Mouse (Mus musculus): ENCODE results near the gene Dhdds. TPM values are rescaled to one million over a fixed set of nuclear protein-coding genes. Genes with fewer than 3 reads are reported as not detected.
"Not testable (repeated sequence)": the region's sequence is repeated elsewhere in the genome, so short reads cannot be mapped to it uniquely, and the experiment has no call there.

Gene Dhdds
- total RNA-seq, 2 experiments from 2014 or later, result 60.5 to 66.1 TPM

DNA sequence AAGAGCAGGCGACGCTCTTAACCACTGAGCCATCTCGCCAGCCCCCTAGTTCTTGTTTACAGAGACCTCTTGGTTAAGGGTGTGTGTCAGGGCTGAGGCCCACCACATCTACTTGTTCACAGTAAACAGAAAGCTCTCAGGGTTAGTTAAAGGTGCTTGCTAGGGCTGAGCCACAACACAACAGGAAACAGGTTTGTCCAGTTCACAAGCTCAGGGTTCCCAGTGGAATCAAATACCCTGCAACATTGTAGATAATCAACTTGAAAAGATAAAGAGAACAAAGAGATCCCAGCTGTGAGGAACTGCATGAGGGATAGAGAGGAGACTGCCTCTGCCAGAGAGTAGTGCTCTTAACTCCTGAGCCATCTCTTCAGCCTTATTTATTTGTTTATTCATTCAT lies 6.1 kb upstream of the Dhdds start:
- no peak for DNase-seq (ENCODE audit: low spot score in 2 of 2)
- intact Hi-C loops (cut with DNase I), result no loop called here

DNA sequence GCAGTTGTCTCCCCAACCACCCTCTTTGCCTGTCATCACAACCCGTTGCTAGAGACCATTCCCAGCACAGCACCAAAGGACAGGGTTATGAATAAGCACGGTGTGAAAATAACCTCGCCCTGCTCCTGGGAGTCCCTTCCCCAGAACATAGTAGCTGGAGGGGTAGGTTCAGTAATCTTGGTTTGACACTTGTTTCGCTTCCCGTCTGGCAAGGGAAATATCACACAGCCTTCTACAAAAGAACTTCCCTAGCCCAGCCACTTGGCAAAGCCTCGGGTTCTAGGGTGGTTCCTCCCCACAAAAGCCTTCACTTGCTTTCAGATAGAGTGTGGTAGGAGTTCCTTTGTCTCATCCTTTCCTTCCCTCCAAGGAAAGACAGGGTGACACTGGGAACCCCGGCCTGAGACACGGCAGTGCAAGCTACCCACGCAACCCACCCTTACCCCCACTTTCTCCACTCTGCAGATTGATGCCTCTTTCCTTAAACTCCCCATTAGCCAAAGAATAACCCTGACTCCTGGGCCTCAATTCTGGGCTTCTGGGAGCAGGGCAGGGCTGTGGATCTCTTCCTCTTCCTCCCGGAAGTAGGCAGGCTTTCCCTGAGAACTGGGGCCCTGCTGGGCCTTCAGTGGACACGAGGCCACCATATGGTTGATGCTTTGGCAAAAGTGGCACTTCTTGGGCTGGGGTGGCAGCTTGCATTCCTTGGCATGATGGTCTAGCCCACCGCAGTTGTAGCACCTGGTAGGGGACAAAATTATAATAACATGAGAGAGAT lies 5.1 kb upstream of the Dhdds start:
- intact Hi-C loops (cut with DNase I), result no loop called here
- DNase-seq (ENCODE audit: low spot score in 2 of 2), result peak in 1 of 2 experiments; percentile 3

- DNase-seq (ENCODE audit: low spot score in 2 of 2), result no peak
- intact Hi-C loops (cut with DNase I), result no loop called here
These were observed 2.2 kb upstream of the Dhdds start for GRCm38 (mm10) chr4:134002903-134003302.

DNA sequence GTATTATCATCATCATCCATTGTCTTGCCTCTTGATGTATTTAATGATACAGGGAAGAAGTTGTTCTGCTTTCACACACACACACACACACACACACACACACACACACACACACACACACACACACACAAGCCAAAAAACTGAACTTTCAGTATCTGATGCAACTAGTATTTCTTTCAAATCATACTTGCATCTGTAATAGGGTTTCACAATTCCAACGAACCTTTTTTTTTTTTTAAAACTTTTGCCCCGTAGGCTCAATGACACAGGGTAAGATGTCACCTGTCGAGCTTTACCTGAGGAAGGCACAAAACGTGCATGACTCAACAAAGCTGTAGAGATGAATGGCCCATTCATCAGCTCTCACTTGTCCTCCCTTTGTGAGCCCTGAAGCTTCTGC lies 1.5 kb upstream of the Dhdds start:
- no peak for DNase-seq (ENCODE audit: low spot score in 2 of 2)
- intact Hi-C loops (cut with DNase I), result no loop called here

DNA sequence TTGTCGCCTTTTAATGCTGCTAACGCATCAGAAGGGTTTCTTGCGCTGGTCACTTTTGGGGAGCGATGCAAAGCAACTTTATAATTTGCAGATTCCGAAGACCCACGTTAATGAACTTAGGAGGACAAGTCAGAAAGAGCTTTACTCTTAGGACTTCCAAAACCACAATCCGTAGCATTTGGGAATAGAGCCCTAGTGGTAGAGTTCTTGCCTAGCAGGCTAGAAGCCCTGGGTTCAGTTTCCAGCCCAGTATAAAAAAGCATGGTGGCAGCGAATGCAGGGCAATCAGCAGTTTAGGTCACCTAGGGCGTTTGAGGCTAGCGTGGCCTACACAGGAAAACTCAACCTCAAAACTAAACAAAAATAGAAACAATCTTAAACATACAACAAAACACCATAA lies 992 bp upstream of the Dhdds start:
- DNase-seq (ENCODE audit: low spot score in 2 of 2), result no peak
- intact Hi-C loops (cut with DNase I), result no loop called here

GRCm38 (mm10) chr4:133994697-133995096 lies 6.0 kb downstream of the Dhdds start:
- intact Hi-C loops (cut with DNase I), result no loop called here
- no peak for DNase-seq (ENCODE audit: low spot score in 2 of 2)

DNA sequence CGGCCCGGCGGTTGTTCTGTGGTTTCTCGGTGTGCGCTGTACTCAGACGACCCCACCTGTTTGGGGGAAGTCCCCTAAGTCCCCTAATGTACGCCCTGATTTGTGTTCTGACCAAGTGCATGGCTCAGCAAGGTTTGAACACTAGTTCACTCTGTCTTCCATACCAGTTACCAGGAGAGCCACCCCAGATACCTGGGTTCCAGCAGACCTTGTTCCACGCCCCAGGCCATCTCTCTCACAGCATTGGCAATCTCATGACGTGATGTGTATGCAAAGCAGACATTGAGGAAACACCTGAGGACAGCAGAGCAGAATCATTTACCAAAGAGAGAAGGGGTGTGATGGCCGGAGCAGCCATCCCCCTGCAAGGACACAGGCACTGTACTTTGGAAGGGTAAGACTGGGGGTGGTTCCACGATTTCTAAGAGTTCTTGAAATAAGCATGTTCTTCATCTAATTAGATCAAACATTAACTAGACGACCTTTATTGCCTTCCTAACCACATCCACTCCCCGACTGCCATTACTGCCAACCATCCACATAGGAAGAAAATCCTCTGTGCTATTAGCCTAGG lies 9.5 kb downstream of the Dhdds start:
- no peak for DNase-seq (ENCODE audit: low spot score in 2 of 2)
- intact Hi-C loops (cut with DNase I), result no loop called here

- intact Hi-C loops (cut with DNase I), result no loop called here
- DNase-seq (ENCODE audit: low spot score in 2 of 2), result no peak
These were observed 10.7 kb downstream of the Dhdds start for GRCm38 (mm10) chr4:133990035-133990434.

GRCm38 (mm10) chr4:133988289-133988688 lies 12.4 kb downstream of the Dhdds start:
- intact Hi-C loops (cut with DNase I); DNase-seq (ENCODE audit: low spot score in 2 of 2): not testable (repeated sequence)

DNA sequence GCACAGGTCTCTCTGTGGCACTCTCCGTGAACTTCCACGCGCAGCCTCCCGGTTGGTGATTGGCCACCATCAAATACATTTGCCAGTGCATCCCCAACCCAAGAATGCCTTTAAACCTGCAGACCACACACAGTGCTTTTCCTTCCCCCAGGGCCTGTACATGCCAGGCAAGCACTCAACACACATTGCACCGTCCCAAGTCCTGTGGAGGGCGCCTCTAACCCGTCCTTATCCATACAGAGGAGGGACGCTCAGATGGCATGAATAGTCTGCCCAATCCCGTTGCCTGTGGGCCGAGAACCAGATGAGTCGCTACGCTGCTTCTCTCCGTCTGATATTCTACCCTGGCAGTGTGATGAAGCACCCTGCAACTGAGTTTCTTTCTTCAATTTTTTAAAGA lies 17.8 kb downstream of the Dhdds start:
- intact Hi-C loops (cut with DNase I), result no loop called here
- DNase-seq (ENCODE audit: low spot score in 2 of 2), result no peak

DNA sequence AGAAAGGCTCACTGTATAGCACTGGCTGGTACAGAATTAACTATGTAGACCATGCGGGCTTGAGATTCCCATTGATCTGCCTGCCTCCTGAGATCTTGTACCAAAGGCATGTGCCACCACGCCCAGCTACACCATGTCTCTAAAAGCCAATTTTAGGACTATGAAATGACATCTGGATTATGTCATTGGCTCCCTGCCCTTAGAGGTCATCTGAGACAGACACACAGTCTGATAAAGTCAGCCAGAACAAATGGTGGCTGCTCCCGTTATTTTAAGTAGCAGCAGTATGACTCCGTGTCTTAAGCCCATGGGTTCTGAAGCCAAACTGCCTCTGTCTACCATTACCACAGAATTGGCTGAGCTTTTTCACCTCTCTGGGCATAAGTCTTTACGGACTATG lies 20.2 kb downstream of the Dhdds start:
- no peak for DNase-seq (ENCODE audit: low spot score in 2 of 2)
- intact Hi-C loops (cut with DNase I), result no loop called here

DNA sequence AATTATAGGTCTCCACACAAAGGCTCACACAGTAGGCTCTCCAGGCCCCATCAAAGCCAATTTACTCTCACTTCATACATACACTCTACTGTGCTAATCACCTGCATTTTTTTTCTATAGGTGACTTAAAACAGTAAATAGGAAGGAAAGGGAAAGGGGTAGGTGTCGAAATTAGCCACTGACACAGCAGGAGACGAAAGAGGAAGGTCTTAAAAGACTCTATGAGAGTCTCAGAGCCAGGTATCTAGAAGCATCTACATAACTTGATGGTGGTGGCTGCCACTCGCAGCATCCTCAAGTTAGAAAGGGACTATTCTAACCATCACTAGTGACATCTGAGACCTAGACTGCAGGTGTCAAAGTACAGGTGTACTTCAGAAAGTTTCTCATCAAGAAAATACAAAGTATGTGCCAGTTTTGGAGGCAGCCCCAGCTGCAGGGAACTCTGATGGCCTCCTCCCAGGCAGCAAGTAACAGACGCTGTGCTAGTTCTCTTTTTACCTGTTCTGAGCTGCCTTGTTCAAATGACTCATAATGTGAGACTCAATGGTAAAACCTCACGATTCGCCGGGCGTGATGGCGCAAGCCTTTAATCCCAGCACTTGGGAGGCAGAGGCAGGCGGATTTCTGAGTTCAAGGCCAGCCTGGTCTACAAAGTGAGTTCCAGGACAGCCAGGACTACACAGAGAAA lies 22.6 kb downstream of the Dhdds start:
- intact Hi-C loops (cut with DNase I), result no loop called here
- no peak for DNase-seq (ENCODE audit: low spot score in 2 of 2)

- intact Hi-C loops (cut with DNase I), result no loop called here
- DNase-seq (ENCODE audit: low spot score in 2 of 2), result no peak
These were observed 29.0 kb downstream of the Dhdds start for GRCm38 (mm10) chr4:133971741-133972140.

DNA sequence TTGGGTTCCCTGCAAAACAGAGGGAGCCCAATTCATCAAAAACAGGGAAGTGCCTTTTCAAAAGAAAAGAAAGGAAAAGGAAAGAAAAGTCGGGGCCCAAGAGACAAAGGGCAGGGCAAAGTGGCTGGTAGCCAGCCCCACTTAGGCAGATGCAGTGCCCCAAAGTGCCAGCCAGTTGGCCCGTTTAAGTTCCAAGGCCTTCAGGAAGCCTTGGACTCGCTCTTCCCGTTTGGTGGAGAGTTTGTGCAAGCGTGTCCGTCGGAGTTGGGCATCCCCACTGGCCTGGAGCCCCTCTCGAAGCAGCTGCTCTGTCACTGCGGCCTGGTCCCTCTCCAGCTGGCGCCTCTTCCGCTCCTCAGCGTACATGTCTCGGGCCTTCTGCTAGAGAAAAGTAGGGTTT lies 29.8 kb downstream of the Dhdds start:
- intact Hi-C loops (cut with DNase I), result no loop called here
- no peak for DNase-seq (ENCODE audit: low spot score in 2 of 2)

DNA sequence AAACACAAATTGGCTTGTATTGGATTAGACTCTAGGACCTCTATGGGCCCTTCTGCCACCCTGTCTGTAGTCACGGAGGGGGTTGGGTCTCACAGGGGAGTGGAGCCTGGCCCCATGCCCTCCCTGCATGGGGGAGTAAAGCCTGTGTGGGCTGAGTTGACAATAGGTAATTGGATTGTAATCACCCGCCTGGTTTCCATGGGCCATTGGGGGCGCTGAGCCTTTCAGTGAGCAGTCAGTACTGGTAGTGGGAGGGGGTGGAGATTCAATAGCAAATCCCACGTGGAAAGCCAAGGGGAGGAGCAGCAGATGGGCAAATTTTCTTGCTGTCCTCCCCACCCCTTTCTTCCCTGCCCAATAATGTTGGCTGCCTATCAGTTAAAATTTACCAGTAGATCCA lies 30.5 kb downstream of the Dhdds start:
- no peak for DNase-seq (ENCODE audit: low spot score in 2 of 2)
- intact Hi-C loops (cut with DNase I), result no loop called here

- peak in 1 of 2 experiments; percentile 15 for DNase-seq (ENCODE audit: low spot score in 2 of 2)
- intact Hi-C loops (cut with DNase I), result no loop called here
These were observed 31.5 kb downstream of the Dhdds start for GRCm38 (mm10) chr4:133969114-133969770.

DNA sequence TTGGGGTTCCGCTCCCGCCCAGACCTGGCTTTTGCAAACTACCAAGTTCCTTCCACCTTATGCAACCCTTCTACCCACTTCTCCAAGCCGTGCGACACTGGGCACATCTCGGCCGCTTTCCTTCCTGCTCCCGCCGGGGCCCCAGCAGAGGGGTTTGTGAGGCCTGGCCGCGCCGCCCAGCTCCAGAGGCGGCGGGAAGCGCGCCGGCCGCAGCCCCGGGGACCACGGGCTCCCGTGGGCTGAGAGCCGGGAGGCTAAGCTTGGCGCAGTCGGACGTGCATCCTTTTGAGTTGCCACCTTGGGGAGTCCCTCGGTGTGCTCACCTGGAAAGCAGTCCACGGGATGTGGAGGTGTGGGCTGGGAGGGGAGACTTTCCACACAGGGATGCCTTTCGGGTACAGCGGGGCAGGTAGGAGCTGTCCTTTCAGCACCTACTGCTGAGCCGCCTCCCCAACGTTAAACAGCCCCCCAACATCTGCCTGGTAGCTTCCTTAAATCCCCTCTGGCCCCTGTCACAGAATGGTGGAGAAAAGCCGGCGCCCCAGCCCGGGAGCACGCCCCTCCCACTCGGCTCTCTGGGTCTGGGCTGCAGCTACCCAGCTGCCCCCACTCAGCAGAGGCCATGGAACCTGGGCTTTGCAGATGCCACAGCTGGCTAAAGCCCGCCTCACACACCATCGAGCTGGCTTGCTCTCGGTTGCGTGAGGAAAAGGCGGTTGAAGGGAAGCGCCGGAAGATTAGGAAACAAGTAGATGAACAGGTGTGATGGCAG lies 32.4 kb downstream of the Dhdds start, which contains the start of gene Hmgn2:
Gene Hmgn2, minus strand, starts transcription at position 501 of the 772 bp plus-strand sequence.
- DNase-seq (ENCODE audit: low spot score in 2 of 2), result peak in 1 of 2 experiments; percentile 35
- intact Hi-C loops (cut with DNase I), result no loop called here

- intact Hi-C loops (cut with DNase I), result loop anchor here (1.0 kb wide), 1 partner anchor 57 kb away; no protein-coding TSS in a partner anchor
- peak; percentile 91 to 95 for DNase-seq (ENCODE audit: low spot score in 2 of 2)
These were observed 32.9 kb downstream of the Dhdds start for GRCm38 (mm10) chr4:133967866-133968149.

- peak; percentile 97 to 99 for DNase-seq (ENCODE audit: low spot score in 2 of 2)
- intact Hi-C loops (cut with DNase I), result loop anchor here (1.0 kb wide), 1 partner anchor 56 kb away; no protein-coding TSS in a partner anchor
These were observed 33.4 kb downstream of the Dhdds start for GRCm38 (mm10) chr4:133967138-133967865.

Measured in left cerebral cortex, postnatal 25 days (tissue).